Mouse (Mus musculus) C2C12 (cell line): ENCODE data around the gene Anxa9. TPM values are rescaled to one million over a fixed set of nuclear protein-coding genes. Genes with fewer than 3 reads are reported as not detected.

Experiments
- H3K27me3 ChIP-seq: one replicate; pipeline ENCODE4 v1.6.1; 2011; ENCODE audit not compliant: control insufficient read depth, insufficient read depth, insufficient read length
- H3K36me3 ChIP-seq: one replicate; pipeline ENCODE4 v1.6.1; 2011; ENCODE audit not compliant: control insufficient read depth, insufficient read depth
- H3K4me3 ChIP-seq: one replicate; pipeline ENCODE4 v1.5.1; 2011; ENCODE audit warnings: mild to moderate bottlenecking, control low read depth; ENCODE audit not compliant: poor library complexity, insufficient read depth, severe bottlenecking
- H3K79me2 ChIP-seq: one replicate; pipeline ENCODE4 v1.6.1; 2011; ENCODE audit not compliant: control insufficient read depth, insufficient read depth
- H3K79me3 ChIP-seq: one replicate; pipeline ENCODE4 v1.6.1; 2011; ENCODE audit warnings: low read depth, control low read depth
- H3ac ChIP-seq: one replicate; pipeline ENCODE3; 2011; ENCODE audit warnings: low read depth; ENCODE audit not compliant: control insufficient read depth, insufficient read length
- CEBPB ChIP-seq: IDR thresholded peaks from one replicate; pipeline ENCODE4 v1.6.1; 2011; ENCODE audit warnings: low read depth, mild to moderate bottlenecking, control low read depth, moderate library complexity
- CTCF ChIP-seq: IDR thresholded peaks from one replicate; pipeline ENCODE4 v1.5.1; 2011; ENCODE audit not compliant: control insufficient read depth, insufficient read depth, insufficient read length
- FOSL1 ChIP-seq: IDR thresholded peaks from one replicate; pipeline ENCODE4 v1.8.0; 2011; ENCODE audit warnings: mild to moderate bottlenecking, low read length; ENCODE audit not compliant: poor library complexity, insufficient read depth, severe bottlenecking
- MAX ChIP-seq: IDR thresholded peaks from one replicate; pipeline ENCODE4 v1.6.1; 2011; ENCODE audit warnings: mild to moderate bottlenecking, control low read depth
- MYOD1 ChIP-seq: IDR thresholded peaks from one replicate; pipeline ENCODE4 v1.6.1; 2011; ENCODE audit warnings: low read depth; ENCODE audit not compliant: control insufficient read depth, insufficient read length
- MYOG ChIP-seq: IDR thresholded peaks from one replicate; pipeline ENCODE4 v1.6.1; 2011; ENCODE audit not compliant: control insufficient read depth, insufficient read length; ENCODE audit errors: extremely low read depth
- USF1 ChIP-seq: IDR thresholded peaks from one replicate; pipeline ENCODE4 v1.6.1; 2011; ENCODE audit warnings: low read depth, mild to moderate bottlenecking, control low read depth, moderate library complexity
- polyA plus RNA-seq: library from polyadenylated mRNA; unstranded; fragments of >200 nt; fragmentation: generic; extraction: Trizol; gene quantifications from one replicate; pipeline ENCODE4 v1.2.1, GENCODE M21; 2012; ENCODE audit warnings: missing spikeins

Gene Anxa9
- polyA plus RNA-seq, 1 experiment: 1.6 TPM

- Histone ChIP-seq H3K27me3 (no peaks in the 10 kb centered on the region), H3ac (no peak overlapping the region), H3K36me3 (peaks cover 52% of the 10 kb centered on the region), H3K79me3 (peaks cover 1% of the 10 kb centered on the region), H3K4me3 (no peak overlapping the region), H3K79me2 (peaks cover 2% of the 10 kb centered on the region)
- TF ChIP-seq MYOG: no peak
- TF ChIP-seq MAX: no peak
- no peak for TF ChIP-seq CEBPB
- TF ChIP-seq USF1: no peak
- no peak for TF ChIP-seq CTCF
Observed at GRCm38 (mm10) chr3:95291041-95291440, 15.9 kb downstream of the Anxa9 start.

GRCm38 (mm10) chr3:95290156-95290555 is 16.8 kb downstream of the Anxa9 start:
- no peak overlapping the region for H3ac ChIP-seq
- no peaks in the 10 kb centered on the region for H3K27me3 ChIP-seq
- TF ChIP-seq USF1 (no peak), FOSL1 (no peak), MYOG (no peak), MYOD1 (no peak), MAX (no peak), CTCF (no peak), CEBPB (no peak)
- peaks cover 1% of the 10 kb centered on the region for H3K79me3 ChIP-seq
- H3K4me3 ChIP-seq: no peak overlapping the region
- H3K79me2 ChIP-seq: peaks cover 10% of the 10 kb centered on the region
- peaks cover 43% of the 10 kb centered on the region for H3K36me3 ChIP-seq

GRCm38 (mm10) chr3:95289419-95289818 is 17.6 kb downstream of the Anxa9 start:
- no peak overlapping the region for H3K4me3 ChIP-seq
- H3K27me3 ChIP-seq: no peaks in the 10 kb centered on the region
- peaks cover 1% of the 10 kb centered on the region for H3K79me3 ChIP-seq
- H3ac ChIP-seq: no peak overlapping the region
- H3K79me2 ChIP-seq: peaks cover 17% of the 10 kb centered on the region
- peaks cover 36% of the 10 kb centered on the region for H3K36me3 ChIP-seq
- TF ChIP-seq MYOD1: no peak
- no peak for TF ChIP-seq USF1

- no peak overlapping the region for H3K4me3 ChIP-seq
- H3ac ChIP-seq: no peak overlapping the region
- H3K27me3 ChIP-seq: no peaks in the 10 kb centered on the region
- H3K36me3 ChIP-seq: peaks cover 30% of the 10 kb centered on the region
- H3K79me2 ChIP-seq: peaks cover 28% of the 10 kb centered on the region
- TF ChIP-seq CTCF (no peak), USF1 (no peak), MYOG (no peak), MYOD1 (no peak), MAX (no peak), FOSL1 (no peak), CEBPB (no peak)
- H3K79me3 ChIP-seq: peaks cover 5% of the 10 kb centered on the region
Observed at GRCm38 (mm10) chr3:95287541-95287940, 19.4 kb downstream of the Anxa9 start.

GRCm38 (mm10) chr3:95286510-95286909 is 20.5 kb downstream of the Anxa9 start:
- peaks cover 20% of the 10 kb centered on the region for H3K36me3 ChIP-seq
- TF ChIP-seq FOSL1 (no peak), MYOG (no peak), MYOD1 (no peak), CTCF (no peak), USF1 (no peak), CEBPB (no peak), MAX (no peak)
- H3K4me3 ChIP-seq: no peak overlapping the region
- peaks cover 28% of the 10 kb centered on the region for H3K79me2 ChIP-seq
- H3K27me3 ChIP-seq: no peaks in the 10 kb centered on the region
- peaks cover 7% of the 10 kb centered on the region for H3K79me3 ChIP-seq
- H3ac ChIP-seq: no peak overlapping the region

GRCm38 (mm10) chr3:95286011-95286410 is 21.0 kb downstream of the Anxa9 start:
- Histone ChIP-seq H3K36me3 (peaks cover 18% of the 10 kb centered on the region), H3K27me3 (no peaks in the 10 kb centered on the region), H3K4me3 (no peak overlapping the region), H3K79me2 (peaks cover 32% of the 10 kb centered on the region), H3ac (no peak overlapping the region), H3K79me3 (peaks cover 7% of the 10 kb centered on the region)
- TF ChIP-seq CTCF: no peak
- TF ChIP-seq MYOD1: no peak
- no peak for TF ChIP-seq USF1
- TF ChIP-seq MAX: no peak
- no peak for TF ChIP-seq FOSL1
- no peak for TF ChIP-seq MYOG
- no peak for TF ChIP-seq CEBPB
